Mouse (Mus musculus) embryonic fibroblast, embryonic 13.5 days (primary cell): ENCODE measurements around the gene Gucy2d.

Experiments used
- CTCF ChIP-seq: IDR thresholded peaks from 2 replicates; pipeline ENCODE4 v1.5.1; 2011; ENCODE audit warnings: mild to moderate bottlenecking, control low read depth, low read length, moderate library complexity, borderline replicate concordance; ENCODE audit not compliant: insufficient read depth
- POLR2A ChIP-seq: IDR thresholded peaks from 2 replicates; pipeline ENCODE4 v1.6.1; 2011; ENCODE audit warnings: low read depth, mild to moderate bottlenecking, control low read depth, low read length, moderate library complexity

DNA sequence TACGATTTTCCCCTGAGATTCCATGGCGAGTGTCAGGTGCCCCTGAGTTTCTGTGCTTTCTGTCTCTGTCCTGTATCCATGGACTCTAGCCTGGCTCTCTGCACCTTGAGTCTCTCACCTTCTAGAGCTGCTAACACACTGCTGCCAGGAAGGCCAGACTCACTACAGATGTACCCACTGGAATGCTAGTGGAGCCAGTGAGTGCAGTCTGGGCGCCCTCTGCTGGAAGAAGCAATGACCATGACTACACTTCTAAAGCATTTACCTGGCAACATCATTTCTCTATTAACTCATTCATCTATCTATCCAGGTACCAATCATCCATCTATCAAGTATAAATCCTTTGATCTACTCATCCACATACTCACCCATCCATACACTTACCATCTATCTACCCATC lies 9.4 kb upstream of the Gucy2d start:
- TF ChIP-seq CTCF (peak; percentile 97), POLR2A (no peak)
